Mouse (Mus musculus) adrenal gland, adult 2 months (tissue): ENCODE measurements at regions not wholly inside any gene's neighbourhood (a gene's known extent, or its start where the extent isn't known, plus 50 kb on each side); places are given as distances from the start of the nearest gene placed in this dataset.
A peak's percentile ranks its signal among the peaks of the same experiment; 100 is the strongest.

Source experiments
- DNase-seq: peaks from one replicate; pipeline ENCODE4 v3.0.0; 2021

- no peak for DNase-seq
Observed at GRCm38 (mm10) chr12:71626801-71627200, 204.1 kb upstream of the Daam1 start.

- DNase-seq: no peak
Observed at GRCm38 (mm10) chr12:71627421-71628339, 203.2 kb upstream of the Daam1 start.

GRCm38 (mm10) chr12:71628340-71628738 lies 202.5 kb upstream of the Daam1 start:
- no peak for DNase-seq

GRCm38 (mm10) chr12:71628796-71629195 lies 202.1 kb upstream of the Daam1 start:
- peak; percentile 70 for DNase-seq

- DNase-seq: no peak
Observed at GRCm38 (mm10) chr12:71630386-71630785, 200.5 kb upstream of the Daam1 start.

GRCm38 (mm10) chr12:71636300-71636699 lies 194.6 kb upstream of the Daam1 start:
- no peak for DNase-seq

GRCm38 (mm10) chr12:71637248-71637647 lies 193.6 kb upstream of the Daam1 start:
- peak; percentile 37 for DNase-seq

- DNase-seq: no peak
Observed at GRCm38 (mm10) chr12:71638246-71638645, 192.6 kb upstream of the Daam1 start.

GRCm38 (mm10) chr12:71640058-71640501 lies 190.8 kb upstream of the Daam1 start:
- peak; percentile 38 for DNase-seq

- DNase-seq: no peak
Observed at GRCm38 (mm10) chr12:71641486-71641885, 189.4 kb upstream of the Daam1 start.

- no peak for DNase-seq
Observed at GRCm38 (mm10) chr12:71642797-71643337, 188.0 kb upstream of the Daam1 start.

- no peak for DNase-seq
Observed at GRCm38 (mm10) chr12:71651251-71651650, 179.6 kb upstream of the Daam1 start.

GRCm38 (mm10) chr12:71693346-71694038 lies 137.4 kb upstream of the Daam1 start:
- no peak for DNase-seq

GRCm38 (mm10) chr12:71701753-71702152 lies 129.1 kb upstream of the Daam1 start:
- DNase-seq: peak; percentile 39

GRCm38 (mm10) chr12:71702181-71702580 lies 128.7 kb upstream of the Daam1 start:
- DNase-seq: no peak

- peak; percentile 9 for DNase-seq
Observed at GRCm38 (mm10) chr12:71703146-71703902, 127.6 kb upstream of the Daam1 start.

GRCm38 (mm10) chr12:71704431-71704830 lies 126.4 kb upstream of the Daam1 start:
- DNase-seq: no peak

GRCm38 (mm10) chr12:71707727-71708369 lies 123.0 kb upstream of the Daam1 start:
- peak; percentile 56 for DNase-seq

- no peak for DNase-seq
Observed at GRCm38 (mm10) chr12:71714606-71715005, 116.3 kb upstream of the Daam1 start.

- peak; percentile 8 for DNase-seq
Observed at GRCm38 (mm10) chr12:71718412-71718811, 112.5 kb upstream of the Daam1 start.

GRCm38 (mm10) chr12:71718911-71719310 lies 112.0 kb upstream of the Daam1 start:
- DNase-seq: no peak

GRCm38 (mm10) chr12:71725140-71725539 lies 105.7 kb upstream of the Daam1 start:
- no peak for DNase-seq
